Mouse (Mus musculus) left cerebral cortex, postnatal 25 days (tissue): ENCODE results near the gene Snrnp25. TPM values are rescaled to one million over a fixed set of nuclear protein-coding genes. Genes with fewer than 3 reads are reported as not detected.

Source experiments
- DNase-seq, 2 experiments: peaks; one replicate each; pipeline ENCODE4 v3.0.0; 2022; ENCODE audit warnings: low spot score in 2 of 2, mixed read lengths in 1 of 2
- intact Hi-C: fragments of 180-260 bp; cut with DNase I; formaldehyde crosslinking; loops from one replicate; pipeline ENCODE4 v1.15.1; 2025
- total RNA-seq, 2 experiments: library from RNA; stranded (reverse); gene quantifications; 2 replicates each; pipeline ENCODE4 v1.2.3; 2021

Snrnp25 gene
- 10 to 100 TPM; 23.7 to 23.9 TPM for total RNA-seq

DNA sequence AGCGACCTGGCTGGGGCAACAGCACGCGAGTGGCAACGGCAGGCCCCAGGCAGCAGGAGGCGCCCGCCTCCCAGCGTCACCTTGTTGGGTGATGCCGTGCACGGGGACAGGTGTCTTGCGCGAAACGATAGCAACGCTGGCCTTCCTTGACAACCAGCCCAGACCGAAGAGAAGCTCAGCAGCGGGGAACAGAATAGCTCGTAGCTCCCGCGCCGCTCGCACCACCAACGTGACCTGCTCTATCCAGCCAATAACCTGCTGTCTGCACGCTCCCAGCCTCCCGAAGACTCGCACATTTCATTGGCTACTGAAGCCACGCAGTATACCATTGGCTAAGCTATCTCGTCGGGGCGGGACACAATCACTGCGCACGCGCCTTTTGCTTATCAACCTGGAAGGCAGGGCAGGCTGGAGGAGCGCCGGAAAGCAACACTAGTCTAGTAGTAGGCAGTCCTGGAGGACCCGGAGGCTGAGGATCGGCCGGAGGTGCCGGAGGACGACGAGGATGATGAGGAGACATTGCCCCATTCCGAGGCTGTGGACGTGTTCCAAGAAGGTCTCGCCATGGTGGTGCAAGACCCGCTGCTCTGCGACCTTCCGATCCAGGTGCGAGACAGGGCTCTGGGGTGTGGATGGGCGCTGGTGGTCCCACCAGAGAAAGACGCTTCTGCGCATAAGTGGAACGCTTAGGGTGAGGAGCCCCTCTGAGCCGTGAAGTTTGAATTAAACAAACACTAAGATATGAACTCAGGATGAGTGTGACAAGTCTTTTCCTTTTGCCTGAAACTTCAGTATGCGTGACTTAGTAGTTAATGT lies at the start of gene Snrnp25:
Gene Snrnp25 (plus strand): TSS at position 358 of the 816 bp plus-strand sequence.
- DNase-seq: peak; percentile 95 to 98

DNA sequence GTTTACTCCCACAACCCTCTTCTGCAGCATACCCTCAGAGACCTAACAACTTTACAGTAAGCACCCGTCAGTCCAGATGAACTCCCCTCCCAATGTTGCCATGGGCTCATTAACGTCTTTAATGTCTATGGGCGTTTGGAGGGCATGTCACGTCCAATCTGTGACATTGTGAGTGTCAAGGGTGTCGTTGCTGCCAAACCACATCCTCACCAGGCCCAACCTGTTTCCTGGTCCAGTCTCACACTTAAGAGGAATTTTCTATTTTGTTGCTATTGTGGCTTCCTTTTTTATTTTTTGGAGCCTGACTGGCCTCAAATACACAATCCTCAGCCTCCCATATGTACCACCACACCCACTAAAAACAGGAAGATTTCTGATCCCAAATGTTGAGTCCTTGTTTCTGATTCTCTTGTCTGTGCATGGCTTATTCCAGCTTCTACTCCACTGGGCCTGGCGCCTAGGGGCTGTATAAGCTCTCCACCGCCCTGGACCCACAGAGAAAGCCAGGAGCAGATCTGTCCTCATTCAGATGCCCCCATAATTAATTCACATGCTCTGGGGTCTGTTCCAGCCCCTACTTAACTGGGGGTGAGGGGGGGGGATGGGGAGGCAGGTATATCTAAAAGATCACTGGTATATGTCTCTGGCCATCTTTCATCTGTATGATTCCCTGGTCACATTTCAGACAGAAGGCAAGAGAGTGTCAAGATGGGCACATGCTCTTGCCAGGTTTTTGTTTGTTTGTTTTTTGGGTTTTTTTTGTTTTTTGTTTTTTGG lies 48.2 kb upstream of the Snrnp25 start:
- no peak for DNase-seq

More for the DNA sequence above, at the start of gene Snrnp25:
- intact Hi-C loops: no loop called here

DNA sequence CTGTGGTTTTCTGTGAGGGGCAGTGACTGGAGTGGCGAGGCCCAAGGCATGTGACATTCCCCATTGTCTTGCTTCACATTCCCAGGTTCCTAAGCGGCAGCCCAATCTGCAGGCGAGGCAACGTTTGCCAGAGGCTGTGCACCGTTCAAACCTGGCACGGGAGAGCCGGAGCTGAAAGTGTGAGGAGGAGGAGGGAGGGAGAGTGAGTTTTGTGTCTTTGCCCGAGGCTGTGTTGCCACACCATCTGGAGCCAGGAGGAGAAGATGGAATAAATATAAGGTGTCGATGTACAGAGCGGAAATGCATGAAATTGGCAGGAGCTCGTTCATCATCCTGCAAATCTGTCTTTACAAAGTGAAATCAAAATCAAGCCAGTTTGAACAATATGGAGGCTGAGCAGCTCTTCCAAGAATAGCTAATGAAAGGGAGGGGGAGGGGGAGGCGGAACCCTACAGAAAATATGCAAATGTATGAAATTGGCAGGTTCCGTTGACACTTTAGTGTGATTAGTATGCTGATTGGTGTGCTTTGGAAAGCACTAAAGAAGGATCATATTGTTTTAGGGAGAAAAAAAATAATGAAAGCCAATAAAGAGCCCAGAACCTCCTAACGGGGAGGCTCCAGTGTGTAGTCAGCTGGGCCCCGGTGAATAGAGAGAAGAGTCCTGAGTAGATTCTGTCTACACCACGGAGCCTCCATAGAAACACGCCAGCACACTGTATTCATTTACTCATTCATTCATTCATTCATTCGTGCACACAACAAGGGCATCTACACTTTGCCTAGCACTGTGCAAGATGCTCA lies 47.2 kb upstream of the Snrnp25 start:
- intact Hi-C loops: loop anchor here (5.0 kb wide), 1 partner anchor 96 kb away; no protein-coding TSS in a partner anchor
- DNase-seq: peak; percentile 74 to 92

More for the DNA sequence above, 48.2 kb upstream of the Snrnp25 start:
- intact Hi-C loops: loop anchor here (5.0 kb wide), 1 partner anchor 95 kb away; no protein-coding TSS in a partner anchor

DNA sequence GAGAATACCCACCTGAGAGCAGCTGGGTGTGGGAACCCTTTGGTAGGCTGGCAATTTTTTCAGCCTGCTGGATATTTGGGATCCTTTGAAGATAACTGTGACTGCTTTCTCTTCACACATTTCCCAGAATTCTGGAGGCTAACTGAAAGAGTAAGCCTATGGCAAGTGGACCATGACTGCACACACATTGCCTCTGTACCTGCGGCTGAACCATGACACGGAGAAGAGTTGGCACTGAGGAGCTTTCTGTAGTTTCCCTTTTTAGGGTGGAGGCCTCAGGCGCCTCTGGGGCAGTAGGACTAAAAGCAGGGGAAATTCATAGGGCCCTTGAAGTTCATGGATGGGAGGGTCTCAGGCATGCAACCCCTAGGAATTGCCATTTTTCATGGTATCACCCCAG lies 46.0 kb upstream of the Snrnp25 start:
- no peak for DNase-seq
- intact Hi-C loops: loop anchor here (5.0 kb wide), 1 partner anchor 97 kb away; no protein-coding TSS in a partner anchor

DNA sequence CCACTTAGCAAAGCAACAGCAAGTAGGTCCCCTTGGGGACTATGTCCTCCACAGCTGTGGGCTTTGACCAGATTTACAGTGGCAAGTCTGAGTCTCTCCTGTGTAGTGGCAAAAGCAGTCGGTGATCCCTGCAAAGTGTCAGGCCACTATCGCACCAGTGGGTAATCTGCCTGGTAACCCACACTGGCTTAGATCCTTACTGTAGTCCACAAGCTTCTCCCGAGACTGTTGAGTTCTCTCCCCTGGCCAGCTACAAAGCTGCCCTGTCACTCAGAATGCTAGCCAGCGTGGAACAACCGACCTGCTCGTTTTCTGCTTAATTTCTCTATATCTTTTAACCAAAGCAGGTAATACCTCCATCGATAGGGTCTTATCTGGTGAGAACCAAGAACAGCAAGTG lies 44.9 kb upstream of the Snrnp25 start:
- intact Hi-C loops: loop anchor here (5.0 kb wide), 1 partner anchor 483 kb away; no protein-coding TSS in a partner anchor
- no peak for DNase-seq

DNA sequence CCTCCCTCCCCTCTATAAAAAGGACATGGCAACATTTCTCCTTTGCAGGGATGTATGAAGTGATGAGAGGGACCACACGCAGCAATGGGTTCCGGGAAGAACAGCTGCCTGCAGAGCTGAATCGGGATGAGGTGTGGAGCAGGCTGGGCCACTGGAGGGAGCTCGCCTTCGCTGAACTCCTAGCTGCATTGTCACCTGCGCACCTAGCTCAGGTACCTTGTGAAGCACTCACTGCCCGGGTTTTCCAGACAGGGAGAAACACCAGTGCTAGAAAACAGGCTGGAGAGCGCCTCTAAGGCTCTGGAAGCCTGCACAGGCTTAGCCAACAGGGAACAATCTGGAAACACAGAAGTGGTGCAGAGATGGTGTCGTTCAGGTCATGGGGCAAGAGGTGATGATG lies 43.7 kb upstream of the Snrnp25 start:
- peak; percentile 25 to 27 for DNase-seq
- intact Hi-C loops: loop anchor here (5.0 kb wide), 1 partner anchor 484 kb away; no protein-coding TSS in a partner anchor

DNA sequence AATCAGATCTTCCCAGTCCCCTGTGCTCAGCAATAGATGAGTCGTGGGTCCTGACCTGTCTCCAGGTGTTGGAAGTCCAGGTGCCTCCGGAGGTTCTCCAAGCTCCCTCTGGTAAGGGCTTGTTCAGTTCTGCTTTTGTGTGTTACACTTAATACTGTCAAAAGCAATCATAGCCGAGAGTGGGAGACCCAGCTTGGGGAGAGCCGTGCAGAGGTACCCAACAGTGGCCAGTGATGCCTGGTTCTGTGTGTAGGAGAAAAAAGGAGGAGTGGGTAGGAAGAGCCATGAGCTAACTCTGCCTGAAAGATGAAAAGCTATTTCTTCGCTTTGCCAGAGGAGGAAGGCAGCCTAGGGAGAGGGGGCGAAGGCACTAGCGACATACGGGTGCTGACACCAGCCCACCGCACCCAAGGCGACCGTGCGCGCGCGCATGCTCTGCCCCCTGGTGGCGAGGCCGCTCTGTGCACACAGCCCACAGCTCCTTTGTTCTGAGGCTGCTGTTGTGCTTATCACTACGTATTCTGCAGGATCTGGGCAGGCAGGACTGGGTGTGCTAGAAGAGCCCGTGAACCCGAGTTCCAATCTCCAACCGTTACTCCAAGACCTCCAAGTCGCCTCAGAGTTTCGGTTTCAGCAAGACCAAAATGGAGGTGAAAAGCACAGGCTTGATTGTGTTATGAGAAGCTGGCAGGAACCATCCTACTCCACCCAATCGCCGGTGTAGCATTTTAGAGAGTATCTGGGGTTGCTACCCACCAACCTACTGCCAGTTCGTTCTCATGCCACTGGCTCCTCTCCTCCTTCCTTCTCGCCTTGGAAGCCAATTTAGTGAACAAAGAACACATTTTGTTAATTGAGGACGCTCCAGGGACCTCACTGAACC lies 43.1 kb upstream of the Snrnp25 start:
- DNase-seq: peak; percentile 86 to 88
- intact Hi-C loops: loop anchor here (1.0 to 5.0 kb wide), 2 partner anchors 162 to 485 kb away; partner anchors contain the start of gene Nsg2

DNA sequence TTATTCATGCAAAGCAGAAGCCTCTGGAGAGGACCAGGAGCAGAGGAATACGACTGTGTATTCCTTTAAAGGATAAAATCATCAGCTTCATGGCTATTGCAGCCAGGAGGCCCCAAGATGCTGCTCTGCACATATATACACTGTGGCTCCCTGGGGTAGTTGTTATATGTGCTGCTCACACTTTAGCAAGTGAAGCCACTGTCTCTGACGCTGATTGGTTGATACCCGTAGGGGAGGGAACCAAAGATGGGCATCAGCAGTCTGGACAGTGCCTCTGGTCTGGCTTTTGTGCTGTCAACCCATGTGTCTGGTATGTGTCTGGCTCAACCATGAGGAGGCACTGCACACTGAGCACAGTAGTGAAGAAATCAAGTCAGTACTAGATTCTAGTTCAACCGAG lies 38.5 kb upstream of the Snrnp25 start:
- intact Hi-C loops: no loop called here
- no peak for DNase-seq

DNA sequence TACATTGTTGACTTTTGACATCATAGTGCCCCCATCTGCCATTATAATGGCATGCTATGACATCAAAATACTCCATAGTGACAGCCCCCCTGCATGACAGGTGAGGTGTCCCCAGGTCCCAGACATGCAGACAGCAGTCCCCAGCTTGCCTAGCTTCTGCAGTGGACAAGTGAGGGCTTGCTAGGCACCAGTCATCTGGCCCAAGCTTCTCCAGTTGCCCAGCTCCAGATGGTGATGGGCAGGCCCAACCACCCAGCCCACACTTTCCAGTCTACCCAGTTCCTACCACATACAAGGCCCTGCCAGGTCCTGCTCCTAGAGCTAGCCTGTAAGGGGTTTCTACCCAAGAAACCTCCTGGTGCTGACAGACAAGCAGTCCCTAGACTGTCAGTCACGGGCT lies 26.7 kb upstream of the Snrnp25 start:
- intact Hi-C loops: no loop called here
- no peak for DNase-seq

DNA sequence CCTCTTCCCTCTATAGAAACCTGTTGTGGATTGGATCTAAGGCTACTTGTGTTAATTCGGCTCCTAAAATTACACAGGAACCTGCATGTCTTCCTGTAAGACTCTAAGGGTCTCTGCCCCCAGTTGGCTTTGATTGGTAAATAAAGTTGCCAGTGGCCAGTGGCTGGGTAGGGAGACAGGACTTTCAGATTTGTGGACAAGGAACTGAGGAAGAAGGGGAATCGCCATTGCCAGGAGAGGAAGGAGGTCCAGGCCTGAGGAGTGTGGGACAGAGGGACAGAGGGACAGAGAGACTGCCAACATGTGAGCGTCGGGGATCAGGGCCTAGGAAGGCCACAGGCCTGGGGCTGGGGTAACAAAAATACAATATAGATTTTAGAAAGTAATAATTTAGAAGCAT lies 24.0 kb upstream of the Snrnp25 start:
- no peak for DNase-seq
- intact Hi-C loops: no loop called here

DNA sequence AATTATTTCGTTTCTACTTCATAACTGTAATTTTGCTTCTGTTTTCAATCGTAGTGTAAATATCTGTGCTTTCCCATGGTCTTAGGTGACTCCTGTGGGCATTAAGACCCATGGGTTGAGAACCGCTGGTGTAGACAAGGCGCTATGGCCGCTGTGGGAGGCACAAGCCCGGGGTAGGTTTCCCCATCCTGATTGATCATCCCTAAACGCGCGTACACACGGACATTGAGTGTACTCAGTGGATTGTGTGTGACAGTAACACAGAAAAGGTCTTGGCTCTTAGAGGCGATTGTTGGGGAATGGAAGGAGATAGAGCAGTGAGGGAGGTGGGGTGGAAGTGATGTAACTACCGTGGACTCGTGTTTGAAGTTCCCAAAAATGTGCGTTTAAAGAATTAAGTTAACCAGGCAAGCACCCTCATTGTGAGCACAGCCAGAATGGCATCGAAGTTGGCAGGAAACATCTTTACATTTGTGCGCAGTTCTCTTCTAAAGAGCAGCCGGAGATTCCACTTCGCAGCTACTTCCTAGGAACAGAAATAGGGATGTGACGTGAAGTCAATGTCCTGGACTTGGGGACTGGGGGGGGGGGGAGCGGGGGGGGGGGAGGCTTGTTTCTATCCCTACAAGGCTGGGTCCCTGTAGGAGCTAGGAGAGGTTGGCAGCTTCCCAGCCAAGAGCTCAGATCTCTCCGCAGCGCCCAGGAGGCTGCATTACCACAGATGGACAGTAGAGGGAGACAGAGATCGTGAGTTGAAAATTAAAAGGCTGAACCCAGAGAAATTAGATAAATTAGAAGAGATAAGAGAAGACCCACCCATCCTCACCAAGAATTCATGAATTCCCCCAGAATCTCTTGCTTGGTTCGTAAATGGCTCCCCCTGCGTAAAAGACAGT lies 23.0 kb upstream of the Snrnp25 start:
- peak; percentile 87 to 91 for DNase-seq
- intact Hi-C loops: loop anchor here (1.0 to 2.0 kb wide), 3 partner anchors 56 to 143 kb away; partner anchors contain the start of gene Hbq1b

DNA sequence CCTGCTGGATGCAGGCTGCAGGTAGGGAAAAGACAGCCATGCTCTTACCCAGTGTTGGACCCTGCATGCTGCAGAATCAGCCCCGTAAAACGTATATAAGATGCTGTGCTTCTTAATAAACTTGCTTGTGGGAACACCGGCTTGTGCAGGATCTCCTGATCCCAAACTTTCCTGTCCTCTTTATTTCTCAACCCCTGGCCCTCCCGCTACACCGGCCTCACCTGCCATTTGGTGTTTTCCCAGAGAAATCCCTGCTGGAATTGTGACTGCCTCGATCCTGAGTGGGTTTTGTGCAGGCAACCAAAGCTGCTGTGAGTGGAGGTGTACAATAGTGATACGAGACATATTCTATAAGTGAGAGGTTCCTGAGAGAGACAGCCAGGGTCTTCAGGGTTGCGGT lies 20.7 kb upstream of the Snrnp25 start:
- intact Hi-C loops: no loop called here
- no peak for DNase-seq

DNA sequence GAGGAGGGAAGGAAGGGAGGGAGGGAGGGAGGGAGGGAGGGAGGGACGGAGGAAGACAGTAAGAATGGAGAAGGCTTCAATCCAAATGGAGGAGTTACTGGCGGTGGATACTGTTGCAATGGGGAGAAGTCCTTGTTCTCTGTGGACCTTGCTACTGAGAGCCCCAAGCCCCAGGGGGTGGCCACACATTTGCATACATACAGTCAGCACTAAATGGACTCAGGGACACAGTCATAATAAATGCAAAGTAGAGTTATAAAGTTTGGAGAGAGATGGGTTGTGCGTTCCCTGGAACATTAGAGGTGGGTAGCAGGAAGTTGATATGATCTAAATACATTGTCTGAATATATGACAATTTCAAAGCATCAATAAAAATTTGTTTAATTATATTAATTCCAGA lies 19.2 kb upstream of the Snrnp25 start:
- intact Hi-C loops: no loop called here
- DNase-seq: no peak

DNA sequence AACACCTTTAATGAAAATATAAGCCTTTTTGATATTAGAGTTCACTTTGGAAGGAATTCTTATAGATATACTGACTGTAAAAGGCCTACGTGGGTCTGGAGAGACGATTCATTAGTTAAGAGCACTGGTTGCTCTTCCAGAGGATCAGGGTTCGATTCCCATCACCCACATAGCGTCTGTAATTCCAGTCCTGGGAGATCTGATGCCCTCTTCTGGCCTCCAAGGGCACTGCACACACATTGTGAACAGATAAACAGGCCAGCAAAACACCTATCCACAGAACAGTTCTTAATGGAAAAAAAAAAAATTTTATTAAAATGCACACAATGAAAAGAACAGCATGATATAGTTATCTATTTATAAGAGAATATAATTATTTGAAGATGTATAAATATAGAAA lies 18.0 kb upstream of the Snrnp25 start:
- DNase-seq: no peak
- intact Hi-C loops: no loop called here

DNA sequence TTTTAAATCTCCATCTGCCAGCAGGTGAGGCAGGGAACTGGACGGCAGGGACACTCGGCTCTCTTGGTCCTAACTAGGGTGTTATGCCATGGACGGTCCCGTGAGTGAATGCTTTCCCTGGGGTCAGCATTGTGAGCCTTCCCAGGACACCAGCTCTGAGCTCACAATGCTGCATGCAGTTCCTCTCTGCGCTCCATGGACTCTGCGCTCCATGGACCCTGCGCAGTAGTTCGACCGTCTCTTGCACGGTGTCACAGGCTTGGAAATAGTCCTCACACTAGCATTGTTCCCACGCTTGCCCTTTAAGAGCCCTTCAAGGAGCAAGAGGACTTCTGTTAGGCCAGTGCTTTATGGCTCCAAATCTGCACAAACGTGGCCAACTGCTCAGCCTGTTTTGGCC lies 16.3 kb upstream of the Snrnp25 start:
- no peak for DNase-seq
- intact Hi-C loops: no loop called here

DNA sequence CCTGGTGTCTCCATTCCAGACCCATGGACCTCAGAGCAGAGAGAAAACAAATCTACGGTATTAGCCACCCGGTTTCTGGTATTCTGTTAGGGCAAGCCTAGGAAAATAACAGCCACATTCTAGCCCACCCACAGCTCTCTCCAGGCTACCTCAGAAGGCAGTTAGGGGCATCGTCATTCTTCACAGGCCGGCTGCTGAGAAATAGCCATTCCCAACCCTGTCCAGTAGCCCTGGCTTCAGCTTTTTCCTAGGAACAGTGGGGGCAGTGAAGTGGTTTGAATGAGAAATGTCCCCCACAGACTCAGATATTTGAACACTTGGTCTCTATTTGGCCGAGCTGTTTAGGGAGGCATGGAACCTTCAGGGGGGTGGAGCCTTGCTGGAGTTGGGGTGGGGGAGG lies 15.8 kb upstream of the Snrnp25 start:
- DNase-seq: no peak
- intact Hi-C loops: no loop called here

DNA sequence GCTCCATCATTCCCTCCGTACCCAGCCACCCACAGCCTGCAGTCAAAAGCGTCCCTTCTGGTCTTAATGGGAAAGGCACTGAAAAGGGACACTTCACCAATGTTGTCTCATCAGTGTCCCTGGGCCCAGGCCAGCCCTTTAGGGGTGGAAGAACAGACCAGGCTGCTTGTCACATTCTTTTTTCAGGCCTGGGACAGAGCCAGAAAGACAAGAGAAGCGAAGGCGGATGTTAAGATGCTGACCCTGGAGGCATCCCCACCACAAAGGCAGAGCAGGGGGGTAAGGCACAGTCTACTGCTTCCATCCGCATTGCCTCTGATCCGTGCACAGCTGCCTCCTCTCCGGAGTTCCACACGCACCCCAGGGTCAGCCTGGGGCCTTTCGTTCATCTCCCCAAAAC lies 15.1 kb upstream of the Snrnp25 start:
- intact Hi-C loops: loop anchor here (5.0 kb wide), 1 partner anchor 122 kb away; no protein-coding TSS in a partner anchor
- no peak for DNase-seq
